Mouse (Mus musculus) neural tube, embryonic 15.5 days (tissue): ENCODE results near the gene Vrk3. TPM values are rescaled to one million over a fixed set of nuclear protein-coding genes. Genes with fewer than 3 reads are reported as not detected.

Source experiments
- ATAC-seq: fragments of 200-750 bp; cut with Nextera tagmentation; 2 replicates; pipeline ENCODE4 v1.8.0; 2017; ENCODE audit warnings: mild to moderate bottlenecking, moderate TSS enrichment, moderate library complexity; ENCODE audit not compliant: low FRiP score
- H3K27ac ChIP-seq: fragments of 300-500 bp; sonication (generic); replicated peaks from 2 replicates; pipeline ENCODE4 v1.5.1; 2015; ENCODE audit warnings: mild to moderate bottlenecking, inconsistent platforms
- H3K27me3 ChIP-seq: fragments of 300-500 bp; sonication (generic); replicated peaks from 2 replicates; pipeline ENCODE4 v1.6.1; 2015; ENCODE audit warnings: inconsistent platforms
- H3K36me3 ChIP-seq: fragments of 300-500 bp; sonication (generic); 2 replicates; pipeline ENCODE4 v1.6.1; 2015; ENCODE audit warnings: inconsistent platforms
- H3K4me1 ChIP-seq: fragments of 300-500 bp; sonication (generic); 2 replicates; pipeline ENCODE4 v1.6.1; 2015; ENCODE audit warnings: inconsistent platforms
- H3K4me2 ChIP-seq: fragments of 300-500 bp; sonication (generic); 2 replicates; pipeline ENCODE4 v1.6.1; 2015; ENCODE audit warnings: inconsistent platforms, mild to moderate bottlenecking, moderate library complexity
- H3K4me3 ChIP-seq: fragments of 300-500 bp; sonication (generic); replicated peaks from 2 replicates; pipeline ENCODE4 v1.5.1; 2015; ENCODE audit warnings: mild to moderate bottlenecking, inconsistent platforms
- H3K9ac ChIP-seq: fragments of 300-500 bp; sonication (generic); replicated peaks from 2 replicates; pipeline ENCODE4 v1.6.1; 2015; ENCODE audit warnings: mild to moderate bottlenecking, inconsistent platforms
- H3K9me3 ChIP-seq: fragments of 300-500 bp; sonication (generic); replicated peaks from 2 replicates; pipeline ENCODE4 v1.6.1; 2016; ENCODE audit warnings: inconsistent platforms
- WGBS: fragments of 180-500 bp; shearing (Covaris S2); methylation state at CpG from one replicate; pipeline ENCODE4 v1.1.7; 2015; ENCODE audit warnings: mixed read lengths; 5-methylcytosine and 5-hydroxymethylcytosine counted together
- polyA plus RNA-seq: library from polyadenylated mRNA; unstranded; fragments of >200 nt; fragmentation: Nextera tagmentation; extraction: Ambion mirVana; gene quantifications from 2 replicates; pipeline ENCODE4 v1.2.1, GENCODE M21; 2015

Gene Vrk3
- polyA plus RNA-seq, 1 experiment from 2014 or later = 28.9 TPM

- no peaks in the 10 kb centered on the region for H3K9me3 ChIP-seq
- no peak overlapping the region for H3K4me3 ChIP-seq
- peaks cover 19% of the 10 kb centered on the region for H3K4me1 ChIP-seq
- ATAC-seq = no peak
- H3K36me3 ChIP-seq = no peaks in the 10 kb centered on the region
- 92% methylated on average over 20 of the region's 20 CpGs for WGBS
- no peak overlapping the region for H3K4me2 ChIP-seq
- no peaks in the 10 kb centered on the region for H3K27me3 ChIP-seq
- H3K9ac ChIP-seq = no peak overlapping the region
- H3K27ac ChIP-seq = no peak overlapping the region
Observed at GRCm38 (mm10) chr7:44812651-44813325, 64.6 kb downstream of the Vrk3 start.

DNA sequence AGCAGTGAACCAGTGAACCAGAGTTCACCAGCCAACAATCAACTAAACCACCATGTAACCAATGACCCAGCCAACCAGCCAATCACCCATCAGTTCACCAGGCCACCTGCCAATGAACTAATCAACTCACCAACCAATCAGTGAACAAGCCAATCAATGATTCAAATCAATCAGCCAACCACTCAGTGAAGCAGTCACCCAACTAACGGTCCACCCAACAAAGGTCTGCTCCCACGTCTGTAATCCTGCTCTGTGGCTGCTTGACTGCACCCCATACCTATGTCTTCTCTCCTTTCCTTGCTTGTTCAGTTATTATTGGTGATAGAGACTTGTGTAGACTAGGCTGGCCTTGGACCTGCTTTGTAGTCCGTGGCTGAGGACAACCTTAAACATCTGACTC lies 65.8 kb downstream of the Vrk3 start:
- H3K4me1 ChIP-seq = peaks cover 31% of the 10 kb centered on the region
- ATAC-seq = no peak
- WGBS = 91% methylated on average over 3 of the region's 3 CpGs
- no peaks in the 10 kb centered on the region for H3K36me3 ChIP-seq
- H3K4me2 ChIP-seq = no peak overlapping the region
- no peaks in the 10 kb centered on the region for H3K9me3 ChIP-seq
- H3K4me3 ChIP-seq = no peak overlapping the region
- H3K9ac ChIP-seq = no peak overlapping the region
- H3K27ac ChIP-seq = no peak overlapping the region
- H3K27me3 ChIP-seq = no peaks in the 10 kb centered on the region

DNA sequence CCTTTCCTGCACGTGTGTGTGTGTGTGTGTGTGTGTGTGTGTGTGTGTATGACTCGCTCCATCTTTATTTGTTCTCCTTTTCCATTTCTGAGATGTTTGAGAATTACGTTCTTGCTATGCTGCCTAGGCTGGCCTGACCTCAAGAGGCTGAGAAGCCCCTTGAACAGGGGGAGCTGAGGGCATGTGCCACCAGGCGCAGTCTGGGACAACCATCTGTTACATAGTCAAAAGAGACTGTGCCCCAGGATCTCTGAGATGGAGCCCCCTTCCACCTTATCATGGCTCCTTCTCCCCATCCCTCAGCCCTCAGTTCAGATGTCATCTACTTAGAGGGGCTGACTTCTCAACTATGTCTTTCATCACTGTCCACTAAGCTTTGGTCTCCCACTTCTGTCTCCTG lies 66.2 kb downstream of the Vrk3 start:
- Histone ChIP-seq H3K9ac (no peak overlapping the region), H3K36me3 (no peaks in the 10 kb centered on the region), H3K4me3 (no peak overlapping the region), H3K27ac (no peak overlapping the region), H3K4me2 (no peak overlapping the region), H3K27me3 (no peaks in the 10 kb centered on the region), H3K4me1 (peaks cover 36% of the 10 kb centered on the region), H3K9me3 (no peaks in the 10 kb centered on the region)
- ATAC-seq = no peak
- WGBS = 93% methylated on average over 4 of the region's 4 CpGs

GRCm38 (mm10) chr7:44814952-44815553 lies 66.8 kb downstream of the Vrk3 start:
- peak overlapping the region; percentile 63 for H3K4me2 ChIP-seq
- ATAC-seq = no peak; the same call in 1 of the 2 replicates
- peak overlapping the region; percentile 85; the same call in 1 of the 2 replicates for H3K9ac ChIP-seq
- H3K27me3 ChIP-seq = no peaks in the 10 kb centered on the region
- H3K4me3 ChIP-seq = peak overlapping the region; percentile 99
- no peaks in the 10 kb centered on the region for H3K36me3 ChIP-seq
- peak overlapping the region; percentile 95 for H3K27ac ChIP-seq
- no peaks in the 10 kb centered on the region for H3K9me3 ChIP-seq
- H3K4me1 ChIP-seq = peaks cover 42% of the 10 kb centered on the region
- WGBS = 26% methylated on average over 14 of the region's 14 CpGs

- H3K27me3 ChIP-seq = no peaks in the 10 kb centered on the region
- H3K27ac ChIP-seq = peak within 1 kb of the TSS; percentile 95
- WGBS = under 1% methylated on average over 52 of the region's 62 CpGs
- H3K4me3 ChIP-seq = peak within 1 kb of the TSS; percentile 99
- peak within 1 kb of the TSS; percentile 63 for H3K4me2 ChIP-seq
- peaks cover 48% of the 10 kb centered on the region for H3K4me1 ChIP-seq
- no peaks in the 10 kb centered on the region for H3K9me3 ChIP-seq
- peak within 1 kb of the TSS; percentile 85 for H3K9ac ChIP-seq
- peak; percentile 93 for ATAC-seq
- H3K36me3 ChIP-seq = no peaks in the 10 kb centered on the region
Observed at GRCm38 (mm10) chr7:44815721-44816469, 67.7 kb downstream of the Vrk3 start, which contains the start of the genes Nup62 and Il4i1. Gene Nup62 (plus strand): TSS chr7:44816088. Gene Il4i1 (plus strand): TSS chr7:44816387.

GRCm38 (mm10) chr7:44816470-44817021 lies 68.3 kb downstream of the Vrk3 start, which contains the start of gene Atf5:
Gene Atf5 (minus strand): TSS chr7:44816658.
- Histone ChIP-seq H3K9me3 (no peaks in the 10 kb centered on the region), H3K36me3 (no peaks in the 10 kb centered on the region), H3K4me2 (peak within 1 kb of the TSS; percentile 63), H3K27me3 (no peaks in the 10 kb centered on the region), H3K4me3 (peak within 1 kb of the TSS; percentile 99), H3K9ac (peak within 1 kb of the TSS; percentile 85), H3K4me1 (peaks cover 50% of the 10 kb centered on the region), H3K27ac (peak within 1 kb of the TSS; percentile 95)
- ATAC-seq = peak; percentile 57
- WGBS = under 1% methylated on average over 55 of the region's 57 CpGs

- Histone ChIP-seq H3K4me1 (peaks cover 52% of the 10 kb centered on the region), H3K4me2 (peak overlapping the region; percentile 63), H3K36me3 (no peaks in the 10 kb centered on the region), H3K27me3 (no peaks in the 10 kb centered on the region), H3K9me3 (no peaks in the 10 kb centered on the region), H3K9ac (peak overlapping the region; percentile 85), H3K4me3 (peak overlapping the region; percentile 99), H3K27ac (peak overlapping the region; percentile 95; the same call in 1 of the 2 replicates)
- no peak for ATAC-seq
- 31% methylated on average over 3 of the region's 3 CpGs for WGBS
Observed at GRCm38 (mm10) chr7:44817441-44817840, 69.2 kb downstream of the Vrk3 start.

GRCm38 (mm10) chr7:44818164-44818563 lies 70.0 kb downstream of the Vrk3 start:
- H3K9ac ChIP-seq = peak overlapping the region; percentile 85
- H3K4me1 ChIP-seq = peaks cover 52% of the 10 kb centered on the region
- H3K4me2 ChIP-seq = peak overlapping the region; percentile 63
- H3K4me3 ChIP-seq = peak overlapping the region; percentile 99
- H3K36me3 ChIP-seq = no peaks in the 10 kb centered on the region
- ATAC-seq = no peak
- no peaks in the 10 kb centered on the region for H3K9me3 ChIP-seq
- 0 out of 2 replicates have a peak overlapping the region, but pooled peaks have one; percentile 13 for H3K27ac ChIP-seq
- no peaks in the 10 kb centered on the region for H3K27me3 ChIP-seq
- 31% methylated on average over 2 of the region's 2 CpGs for WGBS

- ATAC-seq = no peak
- H3K4me2 ChIP-seq = peak overlapping the region; percentile 63
- 0 out of 2 replicates have a peak overlapping the region, but pooled peaks have one; percentile 13 for H3K27ac ChIP-seq
- no peaks in the 10 kb centered on the region for H3K36me3 ChIP-seq
- WGBS = 47% methylated on average over 6 of the region's 6 CpGs
- H3K9ac ChIP-seq = peak overlapping the region; percentile 4; the same call in 1 of the 2 replicates
- peaks cover 55% of the 10 kb centered on the region for H3K4me1 ChIP-seq
- H3K9me3 ChIP-seq = no peaks in the 10 kb centered on the region
- H3K4me3 ChIP-seq = peak overlapping the region; percentile 99
- no peaks in the 10 kb centered on the region for H3K27me3 ChIP-seq
Observed at GRCm38 (mm10) chr7:44818751-44819235, 70.6 kb downstream of the Vrk3 start.

DNA sequence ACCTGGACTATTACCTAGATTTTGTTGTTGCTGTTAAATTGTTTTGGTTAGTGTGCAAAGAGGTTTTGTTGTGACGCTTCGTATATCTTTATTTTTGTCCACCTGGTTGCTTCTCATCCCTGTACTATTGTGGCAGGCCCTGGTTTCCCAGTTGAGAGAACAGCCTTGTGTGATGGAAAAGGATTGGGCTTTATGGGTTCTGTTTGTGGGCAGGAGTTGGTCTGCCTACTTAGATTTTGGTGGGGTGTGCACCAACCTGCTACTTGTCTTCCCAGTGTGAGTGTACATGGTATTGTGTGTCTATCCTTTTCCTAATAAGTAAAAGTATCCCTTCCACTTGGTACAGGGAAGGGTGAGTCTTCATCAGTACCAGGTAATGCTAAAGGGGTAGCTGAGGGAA lies 71.2 kb downstream of the Vrk3 start:
- H3K4me2 ChIP-seq = peak overlapping the region; percentile 63
- 94% methylated on average over 2 of the region's 2 CpGs for WGBS
- H3K9me3 ChIP-seq = no peaks in the 10 kb centered on the region
- no peak overlapping the region for H3K4me3 ChIP-seq
- no peak for ATAC-seq
- no peaks in the 10 kb centered on the region for H3K36me3 ChIP-seq
- H3K27ac ChIP-seq = no peak overlapping the region
- H3K27me3 ChIP-seq = no peaks in the 10 kb centered on the region
- H3K4me1 ChIP-seq = peaks cover 61% of the 10 kb centered on the region
- 0 out of 2 replicates have a peak overlapping the region, but pooled peaks have one; percentile 4 for H3K9ac ChIP-seq

DNA sequence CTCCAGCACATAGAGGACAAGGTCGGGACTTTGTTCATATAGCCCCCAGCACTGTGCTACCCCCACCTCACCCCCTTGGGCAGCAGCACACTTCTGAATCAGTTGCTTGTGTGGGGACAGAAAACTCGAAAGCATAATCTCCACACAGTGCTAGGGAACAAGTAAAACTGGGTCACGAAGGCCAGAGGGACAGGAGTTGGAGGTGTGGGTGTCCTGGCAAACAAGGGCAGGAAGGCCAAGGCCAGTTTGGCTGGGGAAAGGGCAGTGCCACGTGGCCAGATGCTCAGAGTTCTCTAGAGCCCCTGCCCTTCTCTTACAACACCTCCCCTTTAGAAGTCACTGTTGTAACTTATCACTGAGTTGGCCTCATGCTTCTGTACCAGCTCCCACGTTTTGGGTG lies 71.7 kb downstream of the Vrk3 start:
- Histone ChIP-seq H3K4me3 (no peak overlapping the region), H3K27me3 (no peaks in the 10 kb centered on the region), H3K4me2 (no peak overlapping the region), H3K36me3 (no peaks in the 10 kb centered on the region), H3K4me1 (peaks cover 63% of the 10 kb centered on the region), H3K9me3 (no peaks in the 10 kb centered on the region), H3K27ac (no peak overlapping the region), H3K9ac (no peak overlapping the region)
- WGBS = 79% methylated on average over 5 of the region's 5 CpGs
- ATAC-seq = no peak
